Mouse (Mus musculus) adrenal gland, postnatal 25 days (tissue): Measurements from ENCODE around the gene Dnlz. TPM values are rescaled to one million over a fixed set of nuclear protein-coding genes. Genes with fewer than 3 reads are reported as not detected.
A peak's percentile ranks its signal among the peaks of the same experiment; 100 is the strongest.

Source experiments
- DNase-seq: peaks from one replicate; pipeline ENCODE4 v3.0.0; 2021; ENCODE audit warnings: mixed read lengths
- total RNA-seq: library from RNA; stranded (reverse); gene quantifications from 2 replicates; pipeline ENCODE4 v1.2.3, GENCODE M21; 2021

Dnlz gene
- total RNA-seq, 1 experiment from 2014 or later: 20.5 TPM

GRCm38 (mm10) chr2:26357484-26357883 is 5.6 kb upstream of the Dnlz start:
- DNase-seq: no peak

GRCm38 (mm10) chr2:26356678-26357077 is 4.8 kb upstream of the Dnlz start:
- DNase-seq: no peak

GRCm38 (mm10) chr2:26356231-26356630 is 4.3 kb upstream of the Dnlz start:
- DNase-seq: no peak

DNA sequence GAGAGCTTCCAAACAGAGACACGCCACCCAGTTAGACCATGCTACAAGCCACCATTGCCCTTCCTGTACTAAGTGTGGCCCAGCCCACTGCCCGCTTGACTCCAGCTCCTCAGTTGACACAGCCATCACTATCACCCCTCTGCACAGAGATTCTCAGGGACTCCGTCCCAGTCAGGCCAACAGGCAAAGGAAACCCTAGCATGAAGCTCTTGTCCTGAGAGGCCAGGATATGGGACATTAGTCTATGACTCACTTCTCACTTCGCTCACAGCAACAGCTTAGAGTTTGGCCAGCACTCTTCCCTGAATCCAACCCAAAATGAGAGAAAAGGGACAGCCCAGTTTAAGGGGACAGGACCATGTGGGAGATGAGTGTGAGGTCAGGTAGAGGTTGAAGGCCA is 2.5 kb upstream of the Dnlz start:
- DNase-seq: no peak

DNA sequence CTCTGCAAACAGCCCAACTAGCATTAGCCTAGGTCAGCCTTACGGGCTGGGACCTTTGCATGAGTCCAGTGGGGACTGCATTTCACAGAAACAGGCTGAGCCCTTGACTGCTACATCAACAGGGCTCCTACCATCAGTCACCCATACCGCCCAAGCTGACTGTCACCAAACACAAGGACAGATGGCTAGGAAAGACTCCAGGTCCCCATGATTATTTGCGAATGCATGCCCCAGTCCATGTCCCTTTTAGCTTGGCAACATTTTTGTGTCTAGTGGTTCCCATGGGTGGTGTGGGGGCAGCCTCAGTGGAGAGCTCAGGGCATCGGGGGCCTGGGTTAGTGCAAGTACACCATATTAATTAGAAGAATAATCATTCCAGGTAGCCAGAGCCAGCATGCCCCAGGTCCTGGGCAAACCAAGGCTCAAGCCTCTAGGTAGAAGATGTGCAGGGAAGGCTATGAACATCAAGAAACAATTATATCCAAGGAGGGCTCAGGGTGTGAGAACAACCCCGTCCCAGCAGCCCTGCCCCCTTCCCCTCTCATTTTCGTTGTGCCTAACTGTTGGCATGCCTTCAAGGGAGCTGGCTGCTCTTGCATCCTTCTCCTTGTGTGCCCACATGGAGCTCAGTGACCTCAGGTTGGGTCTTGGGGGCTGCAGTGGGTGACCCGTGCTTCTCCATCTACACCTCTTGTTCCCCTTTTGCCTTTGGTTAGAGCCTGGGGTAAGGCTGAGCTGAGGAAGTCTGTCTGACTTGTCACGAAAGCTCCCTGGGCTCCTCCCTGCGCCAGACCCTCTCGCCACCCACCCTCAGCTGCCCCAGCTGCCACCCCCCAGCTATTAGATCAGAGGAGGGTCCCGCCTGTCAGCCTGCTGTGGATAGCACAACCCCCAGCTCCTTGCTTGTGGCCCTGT is 1.4 kb upstream of the Dnlz start:
- no peak for DNase-seq

- DNase-seq: peak; percentile 41
Measured at GRCm38 (mm10) chr2:26352291-26352910, 491 bp upstream of the Dnlz start.

GRCm38 (mm10) chr2:26348241-26348640 is 3.7 kb downstream of the Dnlz start:
- no peak for DNase-seq

DNA sequence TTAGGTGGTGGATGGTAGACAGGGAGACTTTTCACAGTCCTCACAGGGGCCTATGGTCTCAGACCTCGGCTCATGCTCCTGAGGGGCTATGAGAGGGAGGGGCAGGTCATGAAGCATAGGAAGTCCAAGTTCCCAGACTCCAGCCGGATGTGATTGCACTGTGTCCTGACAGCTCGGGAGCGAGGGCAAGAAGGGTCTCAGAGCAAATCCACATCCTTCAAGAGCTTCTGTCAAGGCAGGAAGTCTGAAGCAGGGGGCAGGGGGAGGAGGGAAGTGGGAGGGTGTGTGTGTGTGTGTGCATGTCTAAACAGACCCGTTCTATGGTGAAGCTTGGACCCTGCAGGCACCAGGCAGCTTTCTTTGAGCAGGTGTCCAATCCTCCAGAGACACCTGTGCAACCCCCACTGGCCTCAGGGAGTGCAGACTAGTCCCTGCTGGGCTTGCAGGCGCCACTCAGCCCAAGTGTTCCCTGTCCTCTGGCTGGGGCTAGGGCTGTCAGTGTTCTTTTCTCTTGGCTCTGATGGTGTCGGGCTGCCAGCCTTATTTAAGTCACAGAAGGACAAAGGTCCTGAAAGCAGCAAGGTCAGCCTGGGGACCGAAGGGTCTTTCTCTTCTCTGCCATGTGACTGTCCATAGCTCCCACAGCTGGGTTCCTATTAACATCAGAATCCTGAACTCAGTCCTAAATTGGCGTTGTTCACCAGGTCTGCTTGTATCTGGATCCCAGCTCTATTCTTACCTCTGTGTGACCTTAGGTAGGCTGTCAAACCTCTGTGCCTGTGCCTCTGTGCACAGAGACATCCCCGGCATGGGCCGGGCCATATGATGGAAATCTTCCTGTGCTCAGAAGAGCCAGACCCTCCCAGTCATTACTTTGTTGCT is 9.1 kb downstream of the Dnlz start:
- no peak for DNase-seq

- peak; percentile 42 for DNase-seq
Measured at GRCm38 (mm10) chr2:26342044-26342443, 9.9 kb downstream of the Dnlz start.

GRCm38 (mm10) chr2:26341510-26341981 is 10.4 kb downstream of the Dnlz start:
- no peak for DNase-seq

GRCm38 (mm10) chr2:26339204-26339551 is 12.7 kb downstream of the Dnlz start:
- DNase-seq: peak; percentile 67

GRCm38 (mm10) chr2:26338302-26339203 is 13.4 kb downstream of the Dnlz start:
- DNase-seq: no peak

DNA sequence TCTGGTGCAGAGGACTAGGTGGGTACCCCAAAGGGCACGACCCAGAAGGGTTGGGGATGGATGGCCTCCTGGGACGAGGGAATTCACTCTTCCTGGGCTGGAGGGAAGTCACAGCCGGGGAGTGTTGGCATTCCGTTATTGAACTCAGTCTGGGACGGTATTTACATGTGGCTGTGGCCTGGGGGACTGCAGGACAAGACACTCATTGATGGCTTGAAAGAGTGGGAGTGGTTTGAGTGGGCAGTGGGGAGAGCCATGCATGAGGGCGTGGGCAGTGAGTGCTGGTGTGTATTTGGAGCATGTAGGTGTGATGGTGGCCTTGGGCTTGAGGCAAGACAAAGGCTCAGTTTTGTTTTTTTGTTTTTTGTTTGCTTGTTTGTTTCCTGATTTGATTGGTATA is 21.2 kb downstream of the Dnlz start:
- DNase-seq: no peak

- DNase-seq: no peak
Measured at GRCm38 (mm10) chr2:26330056-26330468, 21.8 kb downstream of the Dnlz start.

DNA sequence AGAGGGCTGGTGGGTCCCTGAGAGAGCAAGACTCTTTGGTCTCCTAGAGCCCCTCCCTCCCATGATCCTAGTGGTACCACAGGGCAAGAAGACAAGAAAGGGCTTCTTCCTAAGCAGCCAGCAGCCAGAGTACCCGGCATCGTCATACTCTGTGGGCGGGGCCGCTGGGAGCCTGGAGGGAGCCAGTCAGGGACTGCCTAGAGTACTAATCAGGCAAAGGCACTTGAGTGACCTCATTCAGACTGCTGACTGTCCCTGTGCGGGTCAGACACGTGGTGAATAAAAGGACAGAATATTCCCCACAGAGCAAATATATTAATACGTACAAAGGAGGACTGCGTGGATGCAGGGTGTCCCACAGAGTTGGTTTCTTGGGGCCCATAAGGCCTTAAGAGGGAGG is 22.5 kb downstream of the Dnlz start:
- peak; percentile 77 for DNase-seq

DNA sequence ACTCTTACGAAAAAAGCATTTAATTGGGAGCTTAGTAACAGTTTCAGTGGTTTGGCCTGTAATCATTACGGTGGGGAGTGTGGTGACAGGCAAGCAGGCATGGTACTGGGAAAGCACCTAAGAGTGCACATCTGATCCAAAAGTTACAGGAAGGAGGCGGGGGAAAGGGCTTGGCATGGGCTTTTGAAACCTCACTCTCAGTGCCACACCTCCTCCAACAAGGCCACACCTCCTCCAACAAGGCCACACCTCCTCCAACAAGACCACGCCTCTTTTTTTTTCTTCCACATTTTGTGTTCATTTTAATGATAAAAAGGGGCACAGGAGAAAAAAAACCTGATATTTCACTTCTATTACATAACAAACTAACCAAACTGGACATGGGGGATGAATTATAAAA is 24.1 kb downstream of the Dnlz start:
- DNase-seq: no peak

DNA sequence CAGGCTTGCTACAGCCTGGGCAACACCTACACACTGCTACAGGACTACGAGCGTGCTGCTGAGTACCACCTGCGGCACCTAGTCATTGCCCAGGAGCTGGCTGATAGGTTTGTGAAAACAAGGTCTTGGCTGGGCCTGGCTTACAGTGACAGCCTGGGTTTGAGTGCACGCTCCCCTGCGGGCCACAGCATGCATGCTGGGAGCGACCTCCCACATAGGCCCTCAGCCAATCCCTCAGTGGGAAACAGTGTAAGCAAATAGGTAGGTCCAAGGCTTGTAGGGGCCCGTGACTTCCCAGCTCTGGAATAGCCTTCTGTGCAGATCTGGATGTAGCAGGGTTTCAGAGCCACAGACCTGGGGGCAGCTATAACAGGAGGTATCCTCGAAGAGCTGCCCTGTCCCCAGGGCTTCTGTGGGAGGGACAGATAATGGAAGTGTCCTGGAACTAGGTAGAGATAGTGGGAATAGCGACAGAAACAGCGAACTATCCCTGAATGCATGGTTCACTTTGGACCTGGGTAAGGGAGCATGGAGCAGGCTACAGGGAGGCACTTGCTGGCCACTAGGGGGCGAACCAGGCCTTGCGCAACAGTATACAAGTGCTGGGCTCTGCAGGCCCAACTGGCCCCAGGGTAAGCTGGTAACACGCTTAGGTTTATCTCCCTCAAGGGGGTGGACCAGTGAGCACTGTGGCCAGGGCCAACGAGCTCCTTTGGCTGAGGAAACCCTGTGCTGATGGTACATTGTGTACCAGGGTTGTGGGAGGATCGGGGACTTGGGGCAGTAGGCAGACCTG is 26.3 kb downstream of the Dnlz start:
- peak; percentile 74 for DNase-seq

DNA sequence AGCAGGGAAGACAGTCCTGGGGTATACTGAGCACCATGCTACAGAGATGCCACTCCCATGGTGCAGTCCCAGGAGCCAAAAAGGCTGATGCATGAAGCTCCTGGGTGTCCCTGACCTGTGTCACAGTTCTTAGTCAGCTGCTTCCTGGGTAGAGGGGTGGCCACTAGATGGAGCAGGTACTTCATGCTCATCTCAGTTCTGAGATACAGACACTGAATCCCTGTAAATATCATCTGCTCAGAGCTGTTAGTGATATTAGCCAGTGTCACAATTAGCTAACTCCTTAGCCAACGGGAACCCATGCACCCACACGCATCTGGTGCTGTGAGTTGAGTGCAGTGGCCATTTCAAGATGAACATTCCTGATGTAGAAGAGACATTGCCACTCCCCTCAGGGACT is 27.0 kb downstream of the Dnlz start:
- peak; percentile 52 for DNase-seq

DNA sequence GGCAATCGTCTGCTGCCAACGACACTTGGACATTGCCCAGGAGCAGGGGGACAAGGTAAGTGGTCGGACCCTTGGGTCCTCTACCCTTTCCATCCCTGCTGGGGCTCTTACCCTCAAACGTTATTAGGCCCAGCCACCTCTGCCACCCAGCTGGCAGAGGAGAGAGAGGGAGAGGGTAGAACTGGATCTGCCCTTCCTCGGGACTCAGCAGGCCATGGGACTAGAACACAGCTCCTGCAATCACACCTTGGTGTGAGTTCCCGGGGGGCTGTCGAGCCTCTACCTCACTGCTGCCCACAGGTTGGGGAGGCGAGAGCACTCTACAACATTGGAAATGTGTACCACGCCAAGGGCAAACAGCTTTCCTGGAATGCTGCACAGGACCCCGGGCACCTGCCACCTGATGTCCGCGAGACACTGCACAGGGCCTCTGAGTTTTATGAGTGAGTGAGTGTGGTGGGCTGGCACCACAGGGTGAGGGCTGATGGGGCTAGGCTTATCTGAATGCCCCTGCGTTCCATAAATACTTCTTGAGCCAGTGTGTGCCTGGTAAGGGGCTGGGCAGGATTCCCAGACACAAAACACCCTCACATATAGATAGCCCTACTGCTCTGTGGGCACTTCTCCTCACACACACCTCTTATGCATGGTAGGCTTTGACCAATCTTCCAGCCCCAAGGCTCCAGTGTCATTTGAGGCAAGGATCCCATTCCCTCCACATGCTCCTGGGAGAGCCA is 28.2 kb downstream of the Dnlz start:
- DNase-seq: no peak
